Mouse (Mus musculus): ENCODE data around the gene Gm43518.

Gm43518 gene

DNA sequence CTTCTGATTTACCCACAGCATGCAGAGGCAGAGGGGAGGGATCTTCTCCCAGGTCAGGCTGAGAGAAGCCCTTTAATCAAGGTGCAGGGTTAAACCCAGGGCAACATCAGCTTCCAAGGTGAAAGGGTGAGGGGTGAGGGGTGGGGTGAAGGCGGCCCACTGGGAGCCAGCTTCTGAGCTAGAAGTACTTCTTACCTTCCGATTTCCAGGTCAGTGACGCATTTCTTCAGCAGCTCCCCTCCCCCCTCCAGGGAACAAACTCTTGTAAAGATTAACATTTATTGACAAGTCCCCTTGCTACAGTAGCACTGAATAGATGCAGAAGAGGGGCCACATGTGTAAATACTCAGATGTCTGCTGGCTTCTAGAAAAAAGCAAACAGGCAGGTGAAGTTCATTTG, 50.0 kb downstream of the Gm43518 start:
- in situ Hi-C loops (cut with MboI): no loop called here

DNA sequence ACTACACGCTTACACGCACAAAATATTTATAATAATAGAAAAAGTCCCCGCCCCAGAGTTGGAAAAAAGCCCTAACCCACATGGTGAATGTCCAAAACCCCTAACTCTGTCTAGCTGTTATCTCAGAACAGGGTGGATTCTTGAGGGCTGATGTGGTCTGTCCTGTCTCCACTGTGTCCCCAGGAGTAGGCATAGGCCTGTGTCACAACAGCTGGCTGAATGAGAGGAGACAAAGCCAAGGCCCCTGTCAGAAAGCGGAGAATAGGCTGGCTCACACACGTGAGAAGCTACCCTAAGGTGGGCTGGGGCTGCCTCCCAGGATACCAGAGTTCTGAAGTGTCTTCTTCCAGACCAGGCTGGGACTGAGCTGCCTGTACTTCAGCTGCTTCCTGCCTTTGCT, 50.9 kb downstream of the Gm43518 start:
- in situ Hi-C loops (cut with MboI): no loop called here

DNA sequence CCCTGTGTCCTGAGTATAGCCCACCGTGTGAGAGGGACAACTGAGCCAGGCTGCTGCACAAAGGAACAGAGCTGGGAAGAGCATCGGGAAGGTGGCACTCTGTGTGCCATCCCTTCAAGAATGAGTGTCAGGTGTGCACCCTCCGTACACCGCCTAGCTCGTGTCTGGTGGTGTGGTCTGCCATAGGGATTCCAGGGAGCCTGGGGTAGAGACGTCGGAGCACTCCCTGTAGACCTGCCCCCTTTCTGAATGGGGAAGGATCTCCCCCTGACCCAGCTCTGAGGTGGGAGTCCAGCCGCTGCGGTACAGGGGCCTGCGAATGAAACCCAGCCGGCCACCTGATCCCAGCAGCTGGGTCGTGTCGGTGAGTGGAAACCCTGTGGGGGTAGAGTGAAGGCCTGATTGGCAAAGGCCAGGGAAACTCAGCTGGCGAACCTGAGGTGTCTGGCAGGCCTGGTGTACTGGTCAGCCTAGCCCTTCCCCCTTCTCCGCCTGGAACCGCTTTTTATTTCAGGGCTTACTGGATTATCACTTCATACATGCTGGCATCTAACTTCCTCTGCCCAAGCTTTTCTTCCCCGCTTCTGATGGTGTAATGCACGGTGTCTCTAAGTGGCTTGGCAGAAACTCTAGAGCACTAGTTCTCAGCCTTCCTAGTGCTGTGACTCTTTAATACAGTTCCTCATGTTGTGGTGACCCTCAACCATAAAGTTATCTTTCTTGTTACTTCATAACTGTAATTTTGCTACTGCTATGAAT, 52.2 kb downstream of the Gm43518 start:
- in situ Hi-C loops (cut with MboI): no loop called here

DNA sequence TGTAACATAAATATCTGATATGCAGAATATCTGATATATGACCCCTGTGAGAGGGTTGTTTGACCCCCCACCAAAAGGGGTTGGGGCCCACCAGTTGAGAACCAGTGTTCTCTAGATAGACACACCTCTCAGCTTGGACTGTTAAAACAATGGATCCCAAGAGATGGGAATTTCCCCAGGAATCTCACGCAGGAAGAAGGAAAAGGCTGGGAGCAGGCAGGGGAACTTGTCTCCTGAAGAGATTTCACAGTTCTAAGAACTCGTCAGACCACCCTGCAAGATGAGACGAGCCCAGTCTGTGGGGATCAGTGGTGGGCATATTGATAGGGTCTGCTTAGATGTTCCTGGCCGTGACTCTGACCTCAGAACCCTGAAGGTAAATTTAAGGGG, 52.8 kb downstream of the Gm43518 start:
- in situ Hi-C loops (cut with MboI): no loop called here

DNA sequence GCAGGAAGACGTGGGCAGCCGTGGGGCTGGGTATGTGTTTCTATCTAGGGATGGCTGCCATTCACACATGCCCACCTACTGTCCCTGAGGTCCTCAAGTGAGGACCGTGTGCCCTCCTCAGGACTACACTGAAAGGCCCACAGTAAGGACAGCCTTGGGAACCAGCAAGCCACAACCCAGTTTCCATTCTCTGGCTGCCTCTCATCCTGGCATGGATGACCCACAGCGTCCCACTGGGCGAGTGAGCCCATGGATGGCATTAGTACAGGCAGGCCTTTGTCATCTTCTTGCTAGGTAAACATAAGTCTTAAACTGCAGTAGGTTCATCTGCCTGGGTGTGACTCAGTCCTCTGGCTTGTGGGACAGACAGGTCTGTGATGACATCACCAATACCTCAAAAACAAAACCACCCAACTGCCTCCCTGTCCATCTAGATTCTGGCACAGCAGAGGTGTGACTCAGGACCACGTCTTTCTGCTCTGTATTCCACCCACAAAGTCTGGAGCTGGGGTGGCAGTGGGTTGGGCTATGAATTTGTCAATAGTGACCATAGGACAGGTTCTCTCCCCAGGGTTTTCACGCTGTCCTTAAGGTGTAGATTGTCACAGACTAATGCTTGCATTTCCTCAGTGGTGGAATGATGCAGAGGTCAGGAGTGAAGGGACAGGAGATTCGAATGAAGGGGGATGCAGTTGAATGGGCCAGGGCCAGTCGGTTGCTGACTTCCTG, 53.5 kb downstream of the Gm43518 start:
- in situ Hi-C loops (cut with MboI): no loop called here

DNA sequence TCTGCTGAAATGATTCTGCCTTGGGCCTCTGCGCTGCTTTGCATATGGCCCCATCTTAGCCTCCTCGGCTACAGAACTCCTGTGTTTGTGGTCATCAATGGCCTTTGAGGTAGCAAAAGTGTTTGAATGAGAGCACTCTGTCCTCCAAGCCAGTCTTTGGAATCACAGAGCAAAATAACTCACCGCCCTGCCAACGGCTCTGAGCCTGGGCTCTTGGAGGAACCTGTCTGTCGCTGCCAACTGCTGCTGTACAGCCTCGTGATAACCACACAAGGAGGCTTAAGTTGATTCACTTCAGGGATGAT, 54.0 kb downstream of the Gm43518 start:
- in situ Hi-C loops (cut with MboI): no loop called here

DNA sequence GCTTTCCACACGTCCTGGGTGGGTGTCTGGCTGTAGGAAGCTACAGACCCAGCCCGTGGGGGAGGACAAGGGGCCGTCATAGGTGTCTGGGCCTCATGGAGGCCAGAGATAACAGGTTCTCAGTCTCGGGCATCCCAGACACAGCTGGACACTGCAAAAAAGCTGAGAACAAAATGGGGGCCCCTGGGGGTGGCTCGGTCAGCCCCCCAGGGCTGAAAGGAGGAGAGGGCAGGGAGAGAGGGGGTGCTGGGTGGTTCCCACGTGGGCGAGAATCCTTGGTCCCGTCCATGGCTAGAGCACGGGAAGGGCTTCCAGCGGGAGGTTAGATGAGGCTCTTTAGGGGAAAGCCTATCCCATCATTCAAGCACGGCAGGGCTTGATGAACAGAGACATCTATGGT, 55.6 kb downstream of the Gm43518 start:
- in situ Hi-C loops (cut with MboI): no loop called here

DNA sequence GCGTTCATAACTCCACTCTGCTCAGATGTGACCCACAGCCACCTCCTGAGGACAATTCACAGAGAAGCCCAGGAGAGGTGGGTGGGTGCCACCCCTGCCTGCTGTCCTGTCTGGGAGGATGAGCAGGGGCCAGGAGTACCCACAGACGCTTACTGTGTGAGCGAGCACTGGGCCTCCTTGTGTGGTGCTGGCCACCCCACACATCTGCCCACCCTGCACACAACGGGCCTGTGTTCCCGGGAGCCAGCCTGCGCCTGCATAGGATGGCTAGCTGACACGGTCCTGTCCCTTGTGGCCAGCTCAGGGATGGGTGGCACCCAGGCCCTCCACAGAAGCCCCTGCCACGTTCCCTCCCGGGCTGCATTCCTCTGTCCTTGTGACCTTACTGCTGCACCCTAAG, 58.2 kb downstream of the Gm43518 start:
- in situ Hi-C loops (cut with MboI): loop anchor here (5.0 kb wide), 1 partner anchor 38 kb away; no protein-coding TSS in a partner anchor

DNA sequence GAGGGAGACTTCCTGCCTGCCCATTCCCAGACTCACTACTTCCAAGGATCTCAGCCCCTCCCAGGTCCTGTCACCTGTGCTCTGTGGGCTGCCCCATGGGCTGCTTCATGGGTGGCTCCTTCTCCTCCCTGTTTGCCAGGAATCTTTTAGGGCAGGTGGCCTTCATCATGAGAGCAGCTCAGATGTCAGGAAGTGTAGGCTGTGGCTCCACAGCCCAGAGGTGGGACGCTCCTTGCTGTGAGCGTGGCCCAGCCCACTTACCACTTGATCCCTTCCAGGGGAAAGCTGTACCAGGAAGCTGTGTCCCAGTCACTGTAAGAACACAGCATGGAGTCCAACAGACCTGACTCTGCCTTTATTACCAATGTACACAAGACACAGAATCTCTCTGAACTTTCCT, 59.7 kb downstream of the Gm43518 start:
- in situ Hi-C loops (cut with MboI): loop anchor here (5.0 kb wide), 1 partner anchor 40 kb away; no protein-coding TSS in a partner anchor

DNA sequence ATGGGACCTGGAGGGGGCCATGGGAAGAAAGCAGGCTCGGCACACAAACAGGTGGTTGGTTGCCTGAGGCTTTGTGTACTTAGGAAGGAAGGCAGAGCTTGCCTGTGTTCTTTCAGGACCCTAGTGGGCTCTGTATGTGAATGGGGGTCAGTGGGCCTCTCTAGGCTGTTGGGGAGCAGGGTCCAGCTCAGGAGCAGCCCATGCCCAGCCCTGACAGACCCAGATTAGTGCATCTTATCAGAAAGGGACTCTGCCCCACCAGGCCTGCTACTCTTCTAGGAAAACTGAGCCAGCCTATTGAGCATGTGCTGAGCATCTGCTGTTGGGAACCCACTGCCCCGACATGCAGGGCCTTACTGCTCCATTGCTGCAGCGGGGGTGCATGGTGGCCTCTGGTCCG, 60.3 kb downstream of the Gm43518 start:
- in situ Hi-C loops (cut with MboI): loop anchor here (5.0 kb wide), 1 partner anchor 40 kb away; no protein-coding TSS in a partner anchor

Measured in mature B cell (primary cell).